Mouse (Mus musculus) cortical plate, adult 2 months (tissue): ENCODE data around the gene Clcnka. TPM values are rescaled to one million over a fixed set of nuclear protein-coding genes. Genes with fewer than 3 reads are reported as not detected.

Experiments
- H3K27ac ChIP-seq: fragments of 200-500 bp; 2 replicates; pipeline ENCODE4 v1.5.1; 2012; ENCODE audit warnings: low read length, control low read depth, inconsistent platforms; ENCODE audit not compliant: insufficient read depth
- H3K4me1 ChIP-seq: fragments of 200-500 bp; 2 replicates; pipeline ENCODE4 v1.6.1; 2011; ENCODE audit warnings: low read length; ENCODE audit not compliant: control insufficient read depth, insufficient read depth
- H3K4me3 ChIP-seq: fragments of 200-500 bp; 2 replicates; pipeline ENCODE4 v1.5.1; 2011; ENCODE audit warnings: mild to moderate bottlenecking, low read length, control low read depth; ENCODE audit not compliant: insufficient read depth
- CTCF ChIP-seq: fragments of 200-500 bp; IDR thresholded peaks from 2 replicates; pipeline ENCODE4 v1.5.1; 2011; ENCODE audit warnings: mild to moderate bottlenecking, control low read depth, low read length; ENCODE audit not compliant: insufficient read depth; ENCODE audit errors: extremely low read depth
- POLR2A ChIP-seq: fragments of 200-500 bp; IDR thresholded peaks from 2 replicates; pipeline ENCODE4 v1.6.1; 2011; ENCODE audit warnings: mild to moderate bottlenecking, low read length, control low read depth; ENCODE audit not compliant: insufficient read depth; ENCODE audit errors: extremely low read depth
- polyA plus RNA-seq: library from polyadenylated mRNA; depleted of rRNA; stranded (reverse); fragments of >200 nt; gene quantifications from 2 replicates; pipeline ENCODE4 v1.2.3, GENCODE M21; 2012

Gene Clcnka
- polyA plus RNA-seq, 1 experiment = not detected

GRCm38 (mm10) chr4:141406516-141407299, 8.2 kb upstream of the Clcnka start:
- TF ChIP-seq CTCF = peak; percentile 46
- no peak for TF ChIP-seq POLR2A
- Histone ChIP-seq H3K4me3 (no peak overlapping the region), H3K27ac (no peak overlapping the region), H3K4me1 (peaks cover 3% of the 10 kb centered on the region; the same call in 1 of the 2 replicates)

- H3K4me1 ChIP-seq = peaks cover 3% of the 10 kb centered on the region; the same call in 1 of the 2 replicates
- no peak overlapping the region for H3K4me3 ChIP-seq
- TF ChIP-seq POLR2A = no peak
- H3K27ac ChIP-seq = no peak overlapping the region
These were observed 6.7 kb upstream of the Clcnka start for GRCm38 (mm10) chr4:141405314-141405622.

DNA sequence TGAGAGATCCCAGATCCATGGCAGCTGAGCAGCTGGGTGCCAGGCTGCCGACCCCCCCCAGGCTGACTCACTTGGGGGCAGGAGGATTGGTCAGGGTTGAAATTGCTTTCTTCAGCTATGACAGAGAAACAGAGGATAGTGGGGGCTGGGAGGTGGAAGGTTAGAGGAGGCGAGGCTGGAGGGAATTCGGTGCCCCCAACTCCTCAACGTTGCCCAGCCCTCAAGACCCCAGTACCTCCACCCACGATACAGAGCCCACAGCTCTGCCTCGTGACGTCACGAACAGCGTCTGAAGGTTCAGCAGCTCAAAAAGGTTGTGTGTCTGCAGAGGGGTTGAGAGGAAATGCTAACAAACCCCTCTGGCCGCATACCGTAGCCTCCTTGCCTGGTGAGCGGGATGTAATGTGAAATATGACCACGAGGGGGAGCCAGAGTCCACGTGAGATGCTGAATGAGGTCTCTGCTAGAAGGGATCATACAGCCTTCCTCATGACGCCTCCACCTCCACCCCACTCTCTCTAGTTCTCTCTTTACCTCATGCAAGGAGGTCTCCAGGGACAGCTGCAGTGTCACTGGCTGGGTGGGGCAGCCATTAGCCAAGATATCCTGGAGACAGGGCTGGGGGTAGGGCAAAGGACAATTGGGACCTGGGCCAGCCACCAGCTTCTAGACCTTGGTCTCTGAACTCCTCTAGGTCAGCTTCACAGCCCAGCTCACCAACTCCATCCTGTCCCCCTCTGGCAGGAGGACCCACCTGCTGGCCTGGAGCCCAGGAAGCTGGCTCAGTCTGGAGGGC, 6.2 kb upstream of the Clcnka start:
- Histone ChIP-seq H3K4me3 (0 out of 2 replicates have a peak overlapping the region, but pooled peaks have one; percentile 20), H3K4me1 (peaks cover 3% of the 10 kb centered on the region; the same call in 1 of the 2 replicates), H3K27ac (no peak overlapping the region)
- TF ChIP-seq CTCF (peak; percentile 99), POLR2A (no peak)

GRCm38 (mm10) chr4:141400171-141400570, 1.6 kb upstream of the Clcnka start:
- H3K4me3 ChIP-seq = no peak overlapping the region
- H3K27ac ChIP-seq = no peak overlapping the region
- no peak for TF ChIP-seq CTCF
- TF ChIP-seq POLR2A = no peak
- peaks cover 1% of the 10 kb centered on the region; the same call in 1 of the 2 replicates for H3K4me1 ChIP-seq

GRCm38 (mm10) chr4:141397861-141398260, 663 bp downstream of the Clcnka start:
- Histone ChIP-seq H3K4me1 (no peaks in the 10 kb centered on the region), H3K27ac (no peak overlapping the region), H3K4me3 (no peak overlapping the region)
- TF ChIP-seq CTCF (no peak), POLR2A (no peak)

GRCm38 (mm10) chr4:141394751-141395150, 3.8 kb downstream of the Clcnka start:
- TF ChIP-seq POLR2A (no peak), CTCF (no peak)
- H3K4me3 ChIP-seq = no peak overlapping the region
- H3K4me1 ChIP-seq = no peaks in the 10 kb centered on the region

GRCm38 (mm10) chr4:141391293-141391692, 7.2 kb downstream of the Clcnka start:
- no peak for TF ChIP-seq POLR2A
- TF ChIP-seq CTCF = no peak
- Histone ChIP-seq H3K4me3 (no peak overlapping the region), H3K27ac (no peak overlapping the region), H3K4me1 (no peaks in the 10 kb centered on the region)

More at GRCm38 (mm10) chr4:141394751-141395150, 3.8 kb downstream of the Clcnka start:
- H3K27ac ChIP-seq = no peak overlapping the region

- H3K4me1 ChIP-seq = no peaks in the 10 kb centered on the region
- TF ChIP-seq POLR2A (no peak), CTCF (no peak)
- H3K27ac ChIP-seq = no peak overlapping the region
- H3K4me3 ChIP-seq = no peak overlapping the region
These were observed 9.0 kb downstream of the Clcnka start for GRCm38 (mm10) chr4:141389366-141390150.

DNA sequence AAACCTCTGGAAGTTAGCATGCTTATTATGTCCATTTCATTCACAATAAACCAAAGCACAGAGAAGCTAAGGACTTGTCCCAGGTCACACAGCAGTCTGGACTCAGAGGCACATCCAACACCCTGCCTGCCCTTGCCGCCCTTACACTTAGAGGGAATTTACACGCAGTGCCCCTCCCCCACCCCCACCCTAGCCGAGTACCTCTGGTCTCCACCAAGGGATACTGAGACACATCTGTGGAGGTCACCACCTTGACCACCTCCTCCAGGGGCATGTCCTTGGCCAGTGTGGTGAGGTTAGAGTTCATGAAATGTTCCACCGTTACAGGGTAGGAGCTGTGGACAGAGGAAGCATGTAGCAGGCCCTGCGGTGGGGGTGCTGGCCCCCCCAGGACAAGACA, 10.6 kb downstream of the Clcnka start:
- Histone ChIP-seq H3K4me1 (no peaks in the 10 kb centered on the region), H3K4me3 (no peak overlapping the region), H3K27ac (no peak overlapping the region)
- TF ChIP-seq POLR2A (no peak), CTCF (no peak)
